Mouse (Mus musculus) adrenal gland, postnatal 10 days (tissue): ENCODE results near the gene Arhgap22. TPM values are rescaled to one million over a fixed set of nuclear protein-coding genes. Genes with fewer than 3 reads are reported as not detected.

Source experiments
- DNase-seq: peaks from one replicate; pipeline ENCODE4 v3.0.0; 2021; ENCODE audit warnings: mixed read lengths
- long read RNA-seq, 2 experiments: library from polyadenylated mRNA; stranded (forward); transcript quantifications; one replicate each; pipeline ENCODE4 v2.0.0; 2021
- total RNA-seq, 2 experiments: library from RNA; stranded (reverse); gene quantifications; 2 replicates each; pipeline ENCODE4 v1.2.3; 2021

Gene Arhgap22
- total RNA-seq: 1 to 10 TPM; 4.8 to 5.5 TPM
- long read RNA-seq, experiment 1, partial matches to known transcripts: 2 of 13 reads
- long read RNA-seq, experiment 1, other reads (novel, unspliced or antisense): 11 of 13 reads
- long read RNA-seq, experiment 2, partial matches to known transcripts: 1 of 6 reads
- long read RNA-seq, experiment 2, other reads (novel, unspliced or antisense): 5 of 6 reads

GRCm38 (mm10) chr14:33213823-33214766 lies at the start of gene Arhgap22:
Gene Arhgap22 (plus strand): TSS chr14:33214026.
- peak; percentile 92 for DNase-seq

GRCm38 (mm10) chr14:33168750-33169149 lies 45.1 kb upstream of the Arhgap22 start:
- DNase-seq: no peak

- DNase-seq: no peak
These were observed 41.9 kb upstream of the Arhgap22 start for GRCm38 (mm10) chr14:33171942-33172341.

GRCm38 (mm10) chr14:33175059-33175821 lies 38.6 kb upstream of the Arhgap22 start:
- DNase-seq: no peak

GRCm38 (mm10) chr14:33180102-33180501 lies 33.7 kb upstream of the Arhgap22 start:
- DNase-seq: no peak

GRCm38 (mm10) chr14:33185068-33185800 lies 28.6 kb upstream of the Arhgap22 start, which contains the start of gene Wdfy4:
Gene Wdfy4 (minus strand): TSS chr14:33185508.
- no peak for DNase-seq

- no peak for DNase-seq
These were observed 26.6 kb upstream of the Arhgap22 start for GRCm38 (mm10) chr14:33187201-33187600.

GRCm38 (mm10) chr14:33189230-33189629 lies 24.6 kb upstream of the Arhgap22 start:
- DNase-seq: no peak

GRCm38 (mm10) chr14:33189849-33190423 lies 23.9 kb upstream of the Arhgap22 start:
- DNase-seq: no peak

GRCm38 (mm10) chr14:33190646-33191045 lies 23.2 kb upstream of the Arhgap22 start:
- DNase-seq: no peak

- DNase-seq: no peak
These were observed 20.1 kb upstream of the Arhgap22 start for GRCm38 (mm10) chr14:33193762-33194161.

GRCm38 (mm10) chr14:33194241-33194640 lies 19.6 kb upstream of the Arhgap22 start:
- no peak for DNase-seq

GRCm38 (mm10) chr14:33202161-33202560 lies 11.7 kb upstream of the Arhgap22 start:
- no peak for DNase-seq

GRCm38 (mm10) chr14:33202885-33203284 lies 10.9 kb upstream of the Arhgap22 start:
- no peak for DNase-seq

GRCm38 (mm10) chr14:33203777-33204176 lies 10.0 kb upstream of the Arhgap22 start:
- no peak for DNase-seq

GRCm38 (mm10) chr14:33205280-33205965 lies 8.4 kb upstream of the Arhgap22 start:
- no peak for DNase-seq

GRCm38 (mm10) chr14:33207011-33207410 lies 6.8 kb upstream of the Arhgap22 start:
- peak; percentile 22 for DNase-seq

GRCm38 (mm10) chr14:33208331-33208730 lies 5.5 kb upstream of the Arhgap22 start:
- no peak for DNase-seq

GRCm38 (mm10) chr14:33210806-33211205 lies 3.0 kb upstream of the Arhgap22 start:
- no peak for DNase-seq

GRCm38 (mm10) chr14:33212271-33212957 lies 1.4 kb upstream of the Arhgap22 start:
- no peak for DNase-seq
